Mouse (Mus musculus) CH12.LX (cell line): ENCODE results near the gene Ric8a. TPM values are rescaled to one million over a fixed set of nuclear protein-coding genes. Genes with fewer than 3 reads are reported as not detected.

Source experiments
- DNase-seq: peaks from one replicate; pipeline ENCODE4 v3.0.0-alpha.2; 2013; ENCODE audit errors: extremely low read depth
- H3K27ac ChIP-seq: 2 replicates; pipeline ENCODE4 v1.5.1; 2012; ENCODE audit warnings: low read depth, mild to moderate bottlenecking, control low read depth, moderate library complexity; ENCODE audit not compliant: insufficient read depth
- H3K27me3 ChIP-seq: replicated peaks from 2 replicates; pipeline ENCODE3; 2012; ENCODE audit warnings: inconsistent platforms
- H3K36me3 ChIP-seq, 2 experiments: replicated peaks in 1 of 2; 2 replicates each; pipeline versions ENCODE3 to v1.6.1; 2012; ENCODE audit warnings: inconsistent platforms in 1 of 2, low read length in 1 of 2, mild to moderate bottlenecking in 1 of 2, mixed read lengths in 1 of 2, moderate library complexity in 1 of 2; ENCODE audit not compliant: control insufficient read depth in 1 of 2, insufficient read depth in 1 of 2
- H3K4me1 ChIP-seq, 2 experiments: 2 replicates each; pipeline ENCODE4 v1.6.1; 2012; ENCODE audit warnings: inconsistent platforms in 1 of 2, moderate library complexity in 1 of 2; ENCODE audit not compliant: insufficient read depth in 2 of 2, control insufficient read depth in 1 of 2
- H3K4me2 ChIP-seq: 2 replicates; pipeline ENCODE4 v1.6.1; 2012; ENCODE audit warnings: low read depth, mild to moderate bottlenecking, control low read depth; ENCODE audit not compliant: poor library complexity, insufficient read depth, severe bottlenecking
- H3K4me3 ChIP-seq, 3 experiments: fragments of 150-350 bp in 1 of 3; sonication (generic) in 1 of 3; replicated peaks in 1 of 3; 2 replicates each; pipeline versions ENCODE3 to v1.5.1; 2011 to 2012; ENCODE audit warnings: low read depth in 2 of 3, low read length in 2 of 3, mild to moderate bottlenecking in 2 of 3, moderate library complexity in 2 of 3, control low read depth in 1 of 3, improper control_type of control experiment in 1 of 3, inconsistent platforms in 1 of 3, mixed read lengths in 1 of 3; ENCODE audit not compliant: poor library complexity in 1 of 3
- H3K79me2 ChIP-seq: replicated peaks from 2 replicates; pipeline ENCODE4 v1.6.1; 2012; ENCODE audit warnings: mild to moderate bottlenecking, moderate library complexity; ENCODE audit not compliant: control insufficient read depth, poor library complexity, insufficient read depth, severe bottlenecking; ENCODE audit errors: extremely low read depth
- H3K9ac ChIP-seq: 2 replicates; pipeline ENCODE4 v1.6.1; 2012; ENCODE audit warnings: low read depth, mild to moderate bottlenecking, control low read depth, moderate library complexity; ENCODE audit not compliant: insufficient read depth
- H3K9me3 ChIP-seq: replicated peaks from 2 replicates; pipeline ENCODE3; 2012; ENCODE audit warnings: low read length, inconsistent platforms, mixed read lengths
- BHLHE40 ChIP-seq: IDR thresholded peaks from 2 replicates; pipeline ENCODE4 v1.6.1; 2011; ENCODE audit warnings: mild to moderate bottlenecking, low read depth, low read length, improper control_type of control experiment
- CHD1 ChIP-seq: IDR thresholded peaks from 2 replicates; pipeline ENCODE4 v1.6.1; 2012; ENCODE audit warnings: low read depth, low read length, improper control_type of control experiment, inconsistent platforms
- CHD2 ChIP-seq: IDR thresholded peaks from 2 replicates; pipeline ENCODE4 v1.6.1; 2011; ENCODE audit warnings: low read length, improper control_type of control experiment
- E2F4 ChIP-seq: IDR thresholded peaks from 2 replicates; pipeline ENCODE4 v1.6.1; 2011; ENCODE audit warnings: low read depth, low read length, improper control_type of control experiment; ENCODE audit not compliant: insufficient replicate concordance
- EP300 ChIP-seq: IDR thresholded peaks from 2 replicates; pipeline ENCODE4 v1.6.1; 2011; ENCODE audit warnings: low read length, improper control_type of control experiment
- ETS1 ChIP-seq: conservative IDR thresholded peaks from 2 replicates; pipeline ENCODE4 v1.6.1; 2012; ENCODE audit warnings: low read depth, mild to moderate bottlenecking, inconsistent platforms, low read length, improper control_type of control experiment, moderate library complexity
- HCFC1 ChIP-seq: IDR thresholded peaks from 2 replicates; pipeline ENCODE4 v1.6.1; 2012; ENCODE audit warnings: low read depth, mild to moderate bottlenecking, inconsistent platforms, low read length, improper control_type of control experiment
- JUN ChIP-seq: IDR thresholded peaks from 2 replicates; pipeline ENCODE4 v1.6.1; 2011; ENCODE audit warnings: low read depth, mild to moderate bottlenecking, low read length, improper control_type of control experiment, moderate library complexity; ENCODE audit not compliant: insufficient read depth
- JUND ChIP-seq: conservative IDR thresholded peaks from 2 replicates; pipeline ENCODE4 v1.6.1; 2011; ENCODE audit warnings: low read depth, low read length, improper control_type of control experiment
- KAT2A ChIP-seq: IDR thresholded peaks from 2 replicates; pipeline ENCODE4 v1.6.1; 2012; ENCODE audit warnings: low read length, improper control_type of control experiment, inconsistent platforms; ENCODE audit not compliant: insufficient replicate concordance
- MAFK ChIP-seq: IDR thresholded peaks from 2 replicates; pipeline ENCODE4 v1.6.1; 2011; ENCODE audit warnings: low read length, improper control_type of control experiment; ENCODE audit not compliant: insufficient replicate concordance
- MAZ ChIP-seq: IDR thresholded peaks from 2 replicates; pipeline ENCODE4 v1.6.1; 2012; ENCODE audit warnings: low read depth, mild to moderate bottlenecking, inconsistent platforms, low read length, improper control_type of control experiment, moderate library complexity
- MEF2A ChIP-seq: IDR thresholded peaks from 2 replicates; pipeline ENCODE4 v1.6.1; 2014; ENCODE audit warnings: low read depth, mild to moderate bottlenecking, inconsistent platforms, low read length, improper control_type of control experiment, borderline replicate concordance
- MXI1 ChIP-seq: IDR thresholded peaks from 2 replicates; pipeline ENCODE4 v1.6.1; 2011; ENCODE audit warnings: mild to moderate bottlenecking, low read depth, low read length, improper control_type of control experiment
- MYC ChIP-seq: IDR thresholded peaks from 2 replicates; pipeline ENCODE4 v1.6.1; 2011; ENCODE audit warnings: low read depth, mild to moderate bottlenecking, improper control_type of control experiment, low read length
- NELFE ChIP-seq: IDR thresholded peaks from 2 replicates; pipeline ENCODE4 v1.6.1; 2011; ENCODE audit warnings: low read depth, low read length, improper control_type of control experiment
- NRF1 ChIP-seq: IDR thresholded peaks from 2 replicates; pipeline ENCODE4 v1.6.1; 2014; ENCODE audit warnings: low read depth, mild to moderate bottlenecking, inconsistent platforms, low read length, improper control_type of control experiment, moderate library complexity
- POLR2A ChIP-seq: IDR thresholded peaks from 2 replicates; pipeline ENCODE4 v1.6.1; 2011; ENCODE audit warnings: low read depth, mild to moderate bottlenecking, improper control_type of control experiment, low read length
- POLR2AphosphoS2 ChIP-seq: IDR thresholded peaks from 2 replicates; pipeline ENCODE4 v1.6.1; 2011; ENCODE audit warnings: low read depth, low read length, improper control_type of control experiment
- RAD21 ChIP-seq: IDR thresholded peaks from 2 replicates; pipeline ENCODE4 v1.6.1; 2011; ENCODE audit warnings: low read depth, mild to moderate bottlenecking, low read length, improper control_type of control experiment, moderate library complexity
- RCOR1 ChIP-seq: conservative IDR thresholded peaks from 2 replicates; pipeline ENCODE4 v1.6.1; 2012; ENCODE audit warnings: low read depth, mild to moderate bottlenecking, inconsistent platforms, low read length, improper control_type of control experiment
- SIN3A ChIP-seq: IDR thresholded peaks from 2 replicates; pipeline ENCODE4 v1.6.1; 2012; ENCODE audit warnings: low read length, improper control_type of control experiment, inconsistent platforms
- SMC3 ChIP-seq: IDR thresholded peaks from 2 replicates; pipeline ENCODE4 v1.6.1; 2011; ENCODE audit warnings: low read depth, low read length, improper control_type of control experiment
- TBP ChIP-seq: conservative IDR thresholded peaks from 2 replicates; pipeline ENCODE4 v1.6.1; 2011; ENCODE audit warnings: low read depth, low read length, improper control_type of control experiment
- TCF12 ChIP-seq: IDR thresholded peaks from 2 replicates; pipeline ENCODE4 v1.6.1; 2014; ENCODE audit warnings: low read depth, mild to moderate bottlenecking, inconsistent platforms, low read length, improper control_type of control experiment
- UBTF ChIP-seq: IDR thresholded peaks from 2 replicates; pipeline ENCODE4 v1.6.1; 2012; ENCODE audit warnings: low read depth, mild to moderate bottlenecking, inconsistent platforms, low read length, improper control_type of control experiment, moderate library complexity
- USF1 ChIP-seq: IDR thresholded peaks from 2 replicates; pipeline ENCODE4 v1.6.1; 2014; ENCODE audit warnings: low read depth, mild to moderate bottlenecking, inconsistent platforms, low read length, improper control_type of control experiment
- USF2 ChIP-seq: conservative IDR thresholded peaks from 2 replicates; pipeline ENCODE4 v1.6.1; 2011; ENCODE audit warnings: low read depth, low read length, improper control_type of control experiment
- ZKSCAN1 ChIP-seq: IDR thresholded peaks from 2 replicates; pipeline ENCODE4 v1.6.1; 2012; ENCODE audit warnings: low read depth, inconsistent platforms, low read length, improper control_type of control experiment, borderline replicate concordance
- ZMIZ1 ChIP-seq: IDR thresholded peaks from 2 replicates; pipeline ENCODE4 v1.6.1; 2012; ENCODE audit warnings: low read depth, mild to moderate bottlenecking, inconsistent platforms, low read length, improper control_type of control experiment
- dilution Hi-C: fragments of 300-500 bp; cut with MboI; formaldehyde crosslinking; loops from 2 replicates; pipeline ENCODE4 v1.14.3; 2020; ENCODE audit warnings: low sequenced_read_pairs; ENCODE audit not compliant: extremely low pct_unique_long_range_greater_than_20kb, extremely low pct_ligation_motif_present
- in situ Hi-C: fragments of 300-500 bp; cut with MboI; formaldehyde crosslinking; loops from 3 replicates; pipeline ENCODE4 v1.14.3; 2019; ENCODE audit warnings: low sequenced_read_pairs, low pct_ligation_motif_present, low pct_unique_long_range_greater_than_20kb, mixed read lengths
- polyA plus RNA-seq: library from polyadenylated mRNA; unstranded; fragments of >175 nt; gene quantifications from 2 replicates; pipeline ENCODE4 v1.2.1, GENCODE M21; 2012; ENCODE audit warnings: low read depth; ENCODE audit not compliant: insufficient read length
- total RNA-seq, 2 experiments: library from RNA; depleted of rRNA; stranded (reverse); fragments of 300-350 nt in 1 of 2; fragments of >200 nt in 1 of 2; gene quantifications; 2 replicates each; pipeline ENCODE4 v1.2.3; 2012 to 2014

Gene Ric8a
- total and polyA plus RNA-seq, 3 experiments, result 54.2 to 80.9 (median 61.9) TPM

DNA sequence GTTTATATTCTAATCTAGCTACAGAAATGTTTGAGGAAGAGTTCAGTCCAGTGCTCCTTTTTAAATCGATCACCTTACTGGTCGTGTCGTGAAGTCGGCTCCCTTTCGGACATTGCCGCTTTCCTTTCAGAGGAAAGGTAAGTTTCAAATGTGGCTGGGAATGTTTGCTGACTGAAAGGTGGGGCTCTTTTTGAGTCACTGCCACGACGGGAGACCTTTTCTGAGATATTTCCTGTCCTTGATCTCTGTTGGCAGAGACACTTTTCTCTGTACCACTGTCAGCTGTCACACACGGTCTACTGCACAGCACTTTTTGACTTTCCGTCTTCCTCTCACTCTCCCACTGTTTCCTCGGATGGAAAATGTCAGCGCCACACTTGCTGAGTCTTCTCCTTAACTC, 43.9 kb upstream of the Ric8a start (continued):
- TF ChIP-seq ETS1 (0 out of 2 replicates have a peak, but pooled peaks have one; percentile 15), USF2 (no peak), MEF2A (no peak)

GRCm38 (mm10) chr7:140820173-140820572, 36.6 kb upstream of the Ric8a start:
- in situ Hi-C loops, result no loop called here
- no peak for DNase-seq

DNA sequence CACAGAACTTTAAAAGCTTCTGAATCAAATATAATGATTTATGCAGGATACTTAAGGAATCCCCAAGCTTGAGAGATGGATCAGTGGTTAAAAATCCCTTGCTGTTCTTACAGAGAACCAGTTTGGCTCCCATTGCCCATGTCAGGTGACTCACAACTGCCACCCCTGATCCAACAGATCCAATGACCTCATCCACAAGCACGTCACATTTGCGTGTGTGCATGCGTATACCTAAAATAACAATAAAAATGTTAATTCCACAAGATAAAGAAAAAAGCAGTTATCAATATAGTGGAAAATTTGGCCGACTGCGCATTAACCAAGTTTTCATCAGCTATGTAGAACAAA, 35.5 kb upstream of the Ric8a start:
- H3K9ac ChIP-seq, result no peak overlapping the region
- peaks cover 85% of the 10 kb centered on the region for H3K27me3 ChIP-seq
- in situ Hi-C loops, result no loop called here
- DNase-seq, result no peak
- no peak overlapping the region for H3K4me3 ChIP-seq
- H3K4me1 ChIP-seq, result no peaks in the 10 kb centered on the region
- dilution Hi-C loops, result no loop called here
- TF ChIP-seq ZMIZ1 (no peak), SIN3A (no peak), RCOR1 (no peak), JUN (no peak), UBTF (no peak), MYC (no peak), USF1 (no peak), E2F4 (no peak), ETS1 (no peak), TCF12 (no peak), ZKSCAN1 (no peak), RAD21 (no peak), USF2 (no peak), TBP (no peak), POLR2A (no peak), MEF2A (no peak), EP300 (no peak), POLR2AphosphoS2 (no peak), CHD1 (no peak), MAZ (no peak)
- no peak overlapping the region for H3K27ac ChIP-seq
- no peaks in the 10 kb centered on the region for H3K36me3 ChIP-seq
- H3K4me2 ChIP-seq, result no peak overlapping the region
- no peaks in the 10 kb centered on the region for H3K79me2 ChIP-seq
- H3K9me3 ChIP-seq, result no peaks in the 10 kb centered on the region

More at GRCm38 (mm10) chr7:140820173-140820572, 36.6 kb upstream of the Ric8a start:
- Histone ChIP-seq H3K27ac (no peak overlapping the region), H3K36me3 (no peaks in the 10 kb centered on the region), H3K4me2 (no peak overlapping the region), H3K9ac (no peak overlapping the region), H3K79me2 (no peaks in the 10 kb centered on the region), H3K4me1 (no peaks in the 10 kb centered on the region), H3K4me3 (no peak overlapping the region), H3K9me3 (no peaks in the 10 kb centered on the region), H3K27me3 (peaks cover 81% of the 10 kb centered on the region)
- no peak for TF ChIP-seq BHLHE40
- no peak for TF ChIP-seq USF2
- no peak for TF ChIP-seq POLR2AphosphoS2
- no peak for TF ChIP-seq SIN3A
- no peak for TF ChIP-seq MEF2A
- no peak for TF ChIP-seq NELFE
- no peak for TF ChIP-seq KAT2A
- no peak for TF ChIP-seq NRF1
- no peak for TF ChIP-seq JUND
- no peak for TF ChIP-seq MAFK
- TF ChIP-seq CHD2, result no peak
- no peak for TF ChIP-seq JUN
- TF ChIP-seq SMC3, result no peak
- no peak for TF ChIP-seq MXI1
- no peak for TF ChIP-seq TCF12
- no peak for TF ChIP-seq E2F4
- no peak for TF ChIP-seq HCFC1
- dilution Hi-C loops, result no loop called here
